Mouse (Mus musculus) liver, embryonic 14.5 days (tissue): ENCODE measurements around the gene Olfr1054. TPM values are rescaled to one million over a fixed set of nuclear protein-coding genes. Genes with fewer than 3 reads are reported as not detected.

ENCODE experiments used
- ATAC-seq: fragments of 200-750 bp; cut with Nextera tagmentation; 2 replicates; pipeline ENCODE4 v1.8.0; 2017; ENCODE audit warnings: moderate number of reproducible peaks, mild to moderate bottlenecking, moderate library complexity; ENCODE audit not compliant: insufficient read depth
- DNase-seq, 3 experiments: peaks; one replicate each; pipeline ENCODE4 v3.0.0-alpha.2; 2012 to 2013; ENCODE audit warnings: low read depth in 3 of 3, low spot score in 3 of 3
- H3K27ac ChIP-seq: fragments of 300-500 bp; sonication (generic); 2 replicates; pipeline ENCODE4 v1.5.1; 2014; ENCODE audit warnings: moderate library complexity, mild to moderate bottlenecking, control low read depth, inconsistent platforms
- H3K27me3 ChIP-seq: fragments of 300-500 bp; sonication (generic); 2 replicates; pipeline ENCODE4 v1.6.1; 2014; ENCODE audit warnings: mild to moderate bottlenecking, low read length, moderate library complexity; ENCODE audit not compliant: control insufficient read depth, insufficient read depth
- H3K36me3 ChIP-seq: fragments of 300-500 bp; sonication (generic); replicated peaks from 2 replicates; pipeline ENCODE4 v1.6.1; 2014; ENCODE audit warnings: low read depth; ENCODE audit not compliant: control insufficient read depth, insufficient read depth
- H3K4me1 ChIP-seq, 2 experiments: fragments of 200-500 bp in 1 of 2; fragments of 300-500 bp in 1 of 2; sonication (generic) in 1 of 2; replicated peaks; 2 replicates each; pipeline ENCODE4 v1.6.1; 2012 to 2014; ENCODE audit warnings: antibody characterized with exemption in 1 of 2, inconsistent platforms in 1 of 2, low read length in 1 of 2; ENCODE audit not compliant: control insufficient read depth in 2 of 2, insufficient read depth in 2 of 2
- H3K4me2 ChIP-seq: fragments of 300-500 bp; sonication (generic); 2 replicates; pipeline ENCODE4 v1.6.1; 2014; ENCODE audit warnings: low read depth, mild to moderate bottlenecking, control low read depth, moderate library complexity
- H3K4me3 ChIP-seq, 2 experiments: fragments of 200-500 bp in 1 of 2; fragments of 300-500 bp in 1 of 2; sonication (generic) in 1 of 2; 2 replicates each; pipeline ENCODE4 v1.5.1; 2012 to 2014; ENCODE audit warnings: low read depth in 2 of 2, low read length in 2 of 2, mild to moderate bottlenecking in 2 of 2, control low read depth in 1 of 2, inconsistent platforms in 1 of 2, moderate library complexity in 1 of 2; ENCODE audit not compliant: insufficient read depth in 1 of 2
- H3K9ac ChIP-seq: fragments of 300-500 bp; sonication (generic); replicated peaks from 2 replicates; pipeline ENCODE4 v1.6.1; 2014; ENCODE audit warnings: mild to moderate bottlenecking, control low read depth, moderate library complexity
- H3K9me3 ChIP-seq: fragments of 300-500 bp; sonication (generic); 2 replicates; pipeline ENCODE4 v1.6.1; 2016; ENCODE audit warnings: low read length, mixed read lengths; ENCODE audit not compliant: control insufficient read depth
- CTCF ChIP-seq: IDR thresholded peaks from 2 replicates; pipeline ENCODE4 v1.5.1; 2016; ENCODE audit warnings: antibody characterized with exemption, low read depth, control low read depth
- EP300 ChIP-seq: IDR thresholded peaks from 2 replicates; pipeline ENCODE4 v1.6.1; 2016; ENCODE audit warnings: antibody characterized with exemption, low read depth
- WGBS: fragments of 180-500 bp; shearing (Covaris S2); extraction: QIAGEN DNeasy Blood & Tissue Kit; methylation state at CpG from one replicate; pipeline ENCODE4 v1.1.7; 2014; ENCODE audit not compliant: insufficient replicate concordance; 5-methylcytosine and 5-hydroxymethylcytosine counted together
- polyA plus RNA-seq, 2 experiments: library from polyadenylated mRNA; depleted of rRNA in 1 of 2; stranded (reverse) in 1 of 2; unstranded in 1 of 2; fragments of >200 nt; fragmentation: Nextera tagmentation in 1 of 2; extraction: Ambion mirVana in 1 of 2; gene quantifications; 2 replicates each; pipeline versions ENCODE4 v1.2.1 to v1.2.3; 2012 to 2014

Olfr1054 gene
- polyA plus RNA-seq, 2 experiments: not detected

DNA sequence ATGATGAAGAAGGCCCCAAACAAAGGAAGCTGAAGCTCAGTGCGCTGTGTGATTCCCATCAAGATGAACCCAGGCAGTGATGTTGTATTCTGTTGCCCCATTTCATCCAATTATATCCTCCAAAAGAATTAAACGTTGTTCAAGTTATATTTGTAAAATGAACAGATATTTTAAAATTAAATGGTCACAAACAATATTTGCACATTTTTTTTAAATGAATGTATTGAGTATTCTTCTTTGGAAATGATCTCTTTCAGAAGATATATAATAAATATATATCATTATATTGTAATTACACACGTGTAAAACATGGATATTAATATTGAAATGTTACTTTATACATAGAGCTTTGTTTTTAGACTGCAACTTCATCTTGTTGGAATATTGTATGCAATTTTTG is 20.0 kb downstream of the Olfr1054 start, which contains the start of gene Olfr1053:
Gene Olfr1053, minus strand, starts transcription at position 101 of the 400 bp plus-strand sequence.
- H3K9me3 ChIP-seq: no peaks in the 10 kb centered on the region
- H3K36me3 ChIP-seq: no peaks in the 10 kb centered on the region
- H3K4me3 ChIP-seq: no peak within 1 kb of the TSS
- H3K4me1 ChIP-seq: no peaks in the 10 kb centered on the region
- no peaks in the 10 kb centered on the region for H3K27me3 ChIP-seq
- WGBS: 40% methylated on average over 3 of the region's 3 CpGs
- ATAC-seq: no peak
- H3K9ac ChIP-seq: no peak within 1 kb of the TSS
- TF ChIP-seq CTCF: no peak
- no peak for TF ChIP-seq EP300
- no peak for DNase-seq
- H3K27ac ChIP-seq: no peak within 1 kb of the TSS
- no peak within 1 kb of the TSS for H3K4me2 ChIP-seq

DNA sequence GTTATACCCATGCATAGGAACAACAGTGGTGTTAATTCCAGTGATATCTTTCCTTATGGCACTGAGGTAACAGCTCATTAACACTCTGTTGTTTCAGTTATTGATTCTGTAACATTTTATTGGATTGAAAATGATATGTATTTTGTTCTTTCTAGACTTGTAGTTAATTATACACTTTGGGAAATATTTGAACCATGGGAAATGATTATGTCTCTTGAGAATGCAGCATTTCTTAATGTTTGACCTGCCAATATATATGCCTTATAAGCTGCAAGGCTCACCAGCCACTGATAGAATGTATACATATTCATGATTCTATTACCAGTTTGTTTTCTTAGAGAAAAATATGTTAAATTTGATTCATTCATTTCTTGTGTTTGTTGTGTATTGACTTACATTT is 43.1 kb downstream of the Olfr1054 start, which contains the start of gene Olfr1052:
Gene Olfr1052, plus strand, starts transcription at position 301 of the 400 bp plus-strand sequence.
- Histone ChIP-seq H3K9ac (no peak within 1 kb of the TSS), H3K4me3 (no peak within 1 kb of the TSS), H3K4me2 (no peak within 1 kb of the TSS), H3K27ac (no peak within 1 kb of the TSS), H3K27me3 (no peaks in the 10 kb centered on the region), H3K36me3 (no peaks in the 10 kb centered on the region), H3K4me1 (no peaks in the 10 kb centered on the region), H3K9me3 (no peaks in the 10 kb centered on the region)
- ATAC-seq: no peak
- DNase-seq: no peak
- TF ChIP-seq EP300 (no peak), CTCF (no peak)

Other genes starting within 250 kb of the Olfr1054 start
- not detected in 2 replicates for gene Olfr1037, start 248.0 kb downstream of the Olfr1054 start, polyA plus RNA-seq (2012; rRNA removed)
- not detected in 2 replicates for gene Olfr1037, start 248.0 kb downstream of the Olfr1054 start, polyA plus RNA-seq (2014; fragmentation: Nextera tagmentation; extraction: Ambion mirVana)
- gene Olfr1039, start 199.5 kb downstream of the Olfr1054 start, polyA plus RNA-seq (2012; rRNA removed): not detected in 2 replicates
- gene Olfr1039, start 199.5 kb downstream of the Olfr1054 start, polyA plus RNA-seq (2014; fragmentation: Nextera tagmentation; extraction: Ambion mirVana): not detected in 2 replicates
- not detected in 2 replicates for gene Olfr1040, start 188.7 kb downstream of the Olfr1054 start, polyA plus RNA-seq (2012; rRNA removed)
- not detected in 2 replicates for gene Olfr1040, start 188.7 kb downstream of the Olfr1054 start, polyA plus RNA-seq (2014; fragmentation: Nextera tagmentation; extraction: Ambion mirVana)
- not detected in 2 replicates for gene Olfr1042, start 173.6 kb downstream of the Olfr1054 start, polyA plus RNA-seq (2012; rRNA removed)
- not detected in 2 replicates for gene Olfr1042, start 173.6 kb downstream of the Olfr1054 start, polyA plus RNA-seq (2014; fragmentation: Nextera tagmentation; extraction: Ambion mirVana)
- not detected in 2 replicates for gene Olfr1043, start 167.9 kb downstream of the Olfr1054 start, polyA plus RNA-seq (2012; rRNA removed)
- not detected in 2 replicates for gene Olfr1043, start 167.9 kb downstream of the Olfr1054 start, polyA plus RNA-seq (2014; fragmentation: Nextera tagmentation; extraction: Ambion mirVana)
- gene Olfr1044, start 157.6 kb downstream of the Olfr1054 start, polyA plus RNA-seq (2012; rRNA removed): not detected in 2 replicates
- gene Olfr1044, start 157.6 kb downstream of the Olfr1054 start, polyA plus RNA-seq (2014; fragmentation: Nextera tagmentation; extraction: Ambion mirVana): not detected in 2 replicates
- not detected in 2 replicates for gene Olfr52, start 149.8 kb downstream of the Olfr1054 start, polyA plus RNA-seq (2012; rRNA removed)
- gene Olfr52, start 149.8 kb downstream of the Olfr1054 start, polyA plus RNA-seq (2014; fragmentation: Nextera tagmentation; extraction: Ambion mirVana): not detected in 2 replicates
- not detected in 2 replicates for gene Olfr1045, start 132.4 kb downstream of the Olfr1054 start, polyA plus RNA-seq (2012; rRNA removed)
- not detected in 2 replicates for gene Olfr1045, start 132.4 kb downstream of the Olfr1054 start, polyA plus RNA-seq (2014; fragmentation: Nextera tagmentation; extraction: Ambion mirVana)
- not detected in 2 replicates for gene Olfr1046, start 116.1 kb downstream of the Olfr1054 start, polyA plus RNA-seq (2012; rRNA removed)
- not detected in 2 replicates for gene Olfr1046, start 116.1 kb downstream of the Olfr1054 start, polyA plus RNA-seq (2014; fragmentation: Nextera tagmentation; extraction: Ambion mirVana)
- gene Olfr1047, start 104.0 kb downstream of the Olfr1054 start, polyA plus RNA-seq (2012; rRNA removed): not detected in 2 replicates
- gene Olfr1047, start 104.0 kb downstream of the Olfr1054 start, polyA plus RNA-seq (2014; fragmentation: Nextera tagmentation; extraction: Ambion mirVana): not detected in 2 replicates
- not detected in 2 replicates for gene Olfr1048, start 95.1 kb downstream of the Olfr1054 start, polyA plus RNA-seq (2012; rRNA removed)
- gene Olfr1048, start 95.1 kb downstream of the Olfr1054 start, polyA plus RNA-seq (2014; fragmentation: Nextera tagmentation; extraction: Ambion mirVana): not detected in 2 replicates
- gene Olfr1049, start 77.1 kb downstream of the Olfr1054 start, polyA plus RNA-seq (2012; rRNA removed): not detected in 2 replicates
- gene Olfr1049, start 77.1 kb downstream of the Olfr1054 start, polyA plus RNA-seq (2014; fragmentation: Nextera tagmentation; extraction: Ambion mirVana): not detected in 2 replicates
- gene Olfr1051, start 56.3 kb downstream of the Olfr1054 start, polyA plus RNA-seq (2012; rRNA removed): not detected in 2 replicates
- gene Olfr1051, start 56.3 kb downstream of the Olfr1054 start, polyA plus RNA-seq (2014; fragmentation: Nextera tagmentation; extraction: Ambion mirVana): not detected in 2 replicates
- not detected in 2 replicates for gene Olfr1052, start 43.0 kb downstream of the Olfr1054 start, polyA plus RNA-seq (2012; rRNA removed)
- not detected in 2 replicates for gene Olfr1052, start 43.0 kb downstream of the Olfr1054 start, polyA plus RNA-seq (2014; fragmentation: Nextera tagmentation; extraction: Ambion mirVana)
- not detected in 2 replicates for gene Olfr1053, start 20.1 kb downstream of the Olfr1054 start, polyA plus RNA-seq (2012; rRNA removed)
- not detected in 2 replicates for gene Olfr1053, start 20.1 kb downstream of the Olfr1054 start, polyA plus RNA-seq (2014; fragmentation: Nextera tagmentation; extraction: Ambion mirVana)
- not detected in 2 replicates for gene Olfr1055, start 14.9 kb upstream of the Olfr1054 start, polyA plus RNA-seq (2012; rRNA removed)
- gene Olfr1055, start 14.9 kb upstream of the Olfr1054 start, polyA plus RNA-seq (2014; fragmentation: Nextera tagmentation; extraction: Ambion mirVana): not detected in 2 replicates
- gene Olfr1056, start 27.0 kb upstream of the Olfr1054 start, polyA plus RNA-seq (2012; rRNA removed): not detected in 2 replicates
- not detected in 2 replicates for gene Olfr1056, start 27.0 kb upstream of the Olfr1054 start, polyA plus RNA-seq (2014; fragmentation: Nextera tagmentation; extraction: Ambion mirVana)
- gene Olfr1057, start 43.0 kb upstream of the Olfr1054 start, polyA plus RNA-seq (2012; rRNA removed): not detected in 2 replicates
- gene Olfr1057, start 43.0 kb upstream of the Olfr1054 start, polyA plus RNA-seq (2014; fragmentation: Nextera tagmentation; extraction: Ambion mirVana): not detected in 2 replicates
- not detected in 2 replicates for gene Olfr1058, start 53.1 kb upstream of the Olfr1054 start, polyA plus RNA-seq (2012; rRNA removed)
- gene Olfr1058, start 53.1 kb upstream of the Olfr1054 start, polyA plus RNA-seq (2014; fragmentation: Nextera tagmentation; extraction: Ambion mirVana): not detected in 2 replicates
- gene Olfr1061, start 78.6 kb upstream of the Olfr1054 start, polyA plus RNA-seq (2012; rRNA removed): not detected in 2 replicates
- not detected in 2 replicates for gene Olfr1061, start 78.6 kb upstream of the Olfr1054 start, polyA plus RNA-seq (2014; fragmentation: Nextera tagmentation; extraction: Ambion mirVana)
- gene Olfr1062, start 91.3 kb upstream of the Olfr1054 start, polyA plus RNA-seq (2012; rRNA removed): not detected in 2 replicates
- gene Olfr1062, start 91.3 kb upstream of the Olfr1054 start, polyA plus RNA-seq (2014; fragmentation: Nextera tagmentation; extraction: Ambion mirVana): not detected in 2 replicates
- not detected in 2 replicates for gene Olfr1065, start 115.2 kb upstream of the Olfr1054 start, polyA plus RNA-seq (2012; rRNA removed)
- gene Olfr1065, start 115.2 kb upstream of the Olfr1054 start, polyA plus RNA-seq (2014; fragmentation: Nextera tagmentation; extraction: Ambion mirVana): not detected in 2 replicates
- gene Olfr1066, start 120.8 kb upstream of the Olfr1054 start, polyA plus RNA-seq (2012; rRNA removed): not detected in 2 replicates
- gene Olfr1066, start 120.8 kb upstream of the Olfr1054 start, polyA plus RNA-seq (2014; fragmentation: Nextera tagmentation; extraction: Ambion mirVana): not detected in 2 replicates
- gene Olfr228, start 152.0 kb upstream of the Olfr1054 start, polyA plus RNA-seq (2012; rRNA removed): not detected in 2 replicates
- gene Olfr228, start 152.0 kb upstream of the Olfr1054 start, polyA plus RNA-seq (2014; fragmentation: Nextera tagmentation; extraction: Ambion mirVana): not detected in 2 replicates
- not detected in 2 replicates for gene Olfr1076, start 173.0 kb upstream of the Olfr1054 start, polyA plus RNA-seq (2012; rRNA removed)
- not detected in 2 replicates for gene Olfr1076, start 173.0 kb upstream of the Olfr1054 start, polyA plus RNA-seq (2014; fragmentation: Nextera tagmentation; extraction: Ambion mirVana)
- gene Olfr1079, start 207.0 kb upstream of the Olfr1054 start, polyA plus RNA-seq (2012; rRNA removed): not detected in 2 replicates
- gene Olfr1079, start 207.0 kb upstream of the Olfr1054 start, polyA plus RNA-seq (2014; fragmentation: Nextera tagmentation; extraction: Ambion mirVana): not detected in 2 replicates
- gene Olfr1080, start 222.8 kb upstream of the Olfr1054 start, polyA plus RNA-seq (2012; rRNA removed): not detected in 2 replicates
- not detected in 2 replicates for gene Olfr1080, start 222.8 kb upstream of the Olfr1054 start, polyA plus RNA-seq (2014; fragmentation: Nextera tagmentation; extraction: Ambion mirVana)